Mouse (Mus musculus): ENCODE measurements around the gene Prss28. TPM values are rescaled to one million over a fixed set of nuclear protein-coding genes. Genes with fewer than 3 reads are reported as not detected.

The Prss28 gene
- total RNA-seq, 2 experiments from 2014 or later, result not detected

GRCm38 (mm10) chr17:25341490-25341889 is 33.0 kb downstream of the Prss28 start:
- DNase-seq, result no peak

- DNase-seq, result no peak
These were observed 37.0 kb downstream of the Prss28 start, which contains the start of gene Tpsab1 for GRCm38 (mm10) chr17:25345462-25345861. Gene Tpsab1 (minus strand): TSS chr17:25345562.

GRCm38 (mm10) chr17:25361291-25361690 is 52.8 kb downstream of the Prss28 start:
- DNase-seq, result no peak

Other genes starting within 250 kb of the Prss28 start
- 10 to 100 TPM in 1 of 2 experiments, 1 to 10 TPM in 1; 9.4 to 11.0 TPM for gene Tmem204, start 225.1 kb upstream of the Prss28 start, total RNA-seq (2021)
- 1 to 10 TPM; 5.8 to 5.9 TPM for gene Telo2, start 192.7 kb upstream of the Prss28 start, total RNA-seq (2021)
- gene Ptx4, start 187.9 kb upstream of the Prss28 start, total RNA-seq (2021), result 1 to 10 TPM; 4.4 to 6.6 TPM
- gene Clcn7, start 175.3 kb upstream of the Prss28 start, total RNA-seq (2021), result 10 to 100 TPM; 11.7 to 13.1 TPM
- gene Ccdc154, start 146.2 kb upstream of the Prss28 start, total RNA-seq (2021), result not detected
- gene Gm38655, start 133.2 kb upstream of the Prss28 start, total RNA-seq (2021), result not detected
- 10 to 100 TPM; 12.5 to 14.3 TPM for gene BC003965, start 124.1 kb upstream of the Prss28 start, total RNA-seq (2021)
- gene Unkl, start 120.2 kb upstream of the Prss28 start, total RNA-seq (2021), result 1 to 10 TPM; 4.4 to 4.5 TPM
- 10 to 100 TPM; 12.9 to 15.9 TPM for gene Gnptg, start 68.5 kb upstream of the Prss28 start, total RNA-seq (2021)
- gene Tsr3, start 68.5 kb upstream of the Prss28 start, total RNA-seq (2021), result 10 to 100 TPM; 17.2 to 18.1 TPM
- gene Baiap3, start 52.3 kb upstream of the Prss28 start, total RNA-seq (2021), result not detected
- gene Ube2i, start 34.0 kb upstream of the Prss28 start, total RNA-seq (2021), result 10 to 100 TPM; 59.1 to 62.2 TPM
- gene Prss34, start 10.3 kb upstream of the Prss28 start, total RNA-seq (2021), result 1 to 10 TPM in 1 of 2 experiments, under 1 TPM in 1; 0.59 to 1.2 TPM
- not detected for gene Prss29, start 10.0 kb downstream of the Prss28 start, total RNA-seq (2021)
- gene Tpsab1, start 36.9 kb downstream of the Prss28 start, total RNA-seq (2021), result 1 to 10 TPM; 1.3 to 3.1 TPM
- 1 to 10 TPM; 3.4 to 7.6 TPM for gene Tpsb2, start 57.7 kb downstream of the Prss28 start, total RNA-seq (2021)
- not detected for gene Tpsg1, start 60.6 kb downstream of the Prss28 start, total RNA-seq (2021)
- gene Cacna1h, start 125.1 kb downstream of the Prss28 start, total RNA-seq (2021), result 1 to 10 TPM; 1.5 to 1.6 TPM
- not detected for gene Tekt4, start 146.0 kb downstream of the Prss28 start, total RNA-seq (2021)
- gene Sstr5, start 188.6 kb downstream of the Prss28 start, total RNA-seq (2021), result not detected

Measured in gastrocnemius, postnatal 25 days (tissue).